Mouse (Mus musculus) ES-E14 (cell line): Measurements from ENCODE around the gene Cdca7l. TPM values are rescaled to one million over a fixed set of nuclear protein-coding genes. Genes with fewer than 3 reads are reported as not detected.

Experiments used
- DNase-seq: peaks from one replicate; pipeline ENCODE4 v3.0.0-alpha.2; 2013; ENCODE audit warnings: low read depth, low spot score
- H3K27ac ChIP-seq: 2 replicates; pipeline ENCODE4 v1.5.1; 2012; ENCODE audit warnings: low read depth, mild to moderate bottlenecking, low read length, moderate library complexity, mixed read lengths; ENCODE audit not compliant: poor library complexity, insufficient read depth, severe bottlenecking
- H3K36me3 ChIP-seq: 2 replicates; pipeline ENCODE4 v1.6.1; 2012; ENCODE audit warnings: mild to moderate bottlenecking, low read length, moderate library complexity, mixed read lengths; ENCODE audit not compliant: control insufficient read depth, poor library complexity, insufficient read depth, severe bottlenecking
- H3K4me1 ChIP-seq, 2 experiments: fragments of 150-350 bp in 1 of 2; sonication (generic) in 1 of 2; 2 replicates each; pipeline ENCODE4 v1.6.1; 2012; ENCODE audit warnings: low read length in 2 of 2, mild to moderate bottlenecking in 1 of 2, mixed read lengths in 1 of 2; ENCODE audit not compliant: control insufficient read depth in 2 of 2, insufficient read depth in 2 of 2, poor library complexity in 1 of 2
- H3K4me3 ChIP-seq, 2 experiments: fragments of 150-350 bp in 1 of 2; sonication (generic) in 1 of 2; 2 replicates each; pipeline ENCODE4 v1.5.1; 2012; ENCODE audit warnings: low read length in 2 of 2, low read depth in 1 of 2, mild to moderate bottlenecking in 1 of 2, mixed read lengths in 1 of 2; ENCODE audit not compliant: insufficient read depth in 1 of 2, poor library complexity in 1 of 2, severe bottlenecking in 1 of 2
- H3K9ac ChIP-seq: 2 replicates; pipeline ENCODE4 v1.6.1; 2012; ENCODE audit warnings: low read depth, mild to moderate bottlenecking, low read length, mixed read lengths; ENCODE audit not compliant: poor library complexity, insufficient read depth, severe bottlenecking
- H3K9me3 ChIP-seq: fragments of 150-350 bp; sonication (generic); 2 replicates; pipeline ENCODE4 v1.6.1; 2012; ENCODE audit warnings: low read depth, mild to moderate bottlenecking, low read length; ENCODE audit not compliant: control insufficient read depth, insufficient read depth
- CHD2 ChIP-seq: IDR thresholded peaks from 2 replicates; pipeline ENCODE4 v1.6.1; 2014; ENCODE audit warnings: mild to moderate bottlenecking, low read depth, low read length, inconsistent platforms
- HCFC1 ChIP-seq: IDR thresholded peaks from 2 replicates; pipeline ENCODE4 v1.6.1; 2012; ENCODE audit warnings: low read length, inconsistent platforms, borderline replicate concordance; ENCODE audit not compliant: insufficient read depth
- MAFK ChIP-seq: IDR thresholded peaks from 2 replicates; pipeline ENCODE4 v1.6.1; 2014; ENCODE audit warnings: mild to moderate bottlenecking, low read depth, low read length, inconsistent platforms; ENCODE audit not compliant: insufficient read depth
- ZC3H11A ChIP-seq: IDR thresholded peaks from 2 replicates; pipeline ENCODE4 v1.6.1; 2012; ENCODE audit warnings: low read depth, mild to moderate bottlenecking, inconsistent platforms, low read length, borderline replicate concordance
- ZNF384 ChIP-seq: IDR thresholded peaks from 2 replicates; pipeline ENCODE4 v1.6.1; 2012; ENCODE audit warnings: low read depth, low read length, inconsistent platforms
- in situ Hi-C, 2 experiments: fragments of 600-800 bp; cut with MboI; formaldehyde crosslinking; loops; one replicate each; pipeline ENCODE4 v1.15.1; 2025; ENCODE audit warnings: low sequenced_read_pairs in 2 of 2, inconsistent platforms in 1 of 2; ENCODE audit not compliant: unreplicated experiment in 2 of 2
- total RNA-seq: library from RNA; depleted of rRNA; stranded (reverse); fragments of 300-350 nt; gene quantifications from 2 replicates; pipeline ENCODE4 v1.2.3, GENCODE M21; 2012

The Cdca7l gene
- total RNA-seq, 1 experiment = 20.5 TPM

DNA sequence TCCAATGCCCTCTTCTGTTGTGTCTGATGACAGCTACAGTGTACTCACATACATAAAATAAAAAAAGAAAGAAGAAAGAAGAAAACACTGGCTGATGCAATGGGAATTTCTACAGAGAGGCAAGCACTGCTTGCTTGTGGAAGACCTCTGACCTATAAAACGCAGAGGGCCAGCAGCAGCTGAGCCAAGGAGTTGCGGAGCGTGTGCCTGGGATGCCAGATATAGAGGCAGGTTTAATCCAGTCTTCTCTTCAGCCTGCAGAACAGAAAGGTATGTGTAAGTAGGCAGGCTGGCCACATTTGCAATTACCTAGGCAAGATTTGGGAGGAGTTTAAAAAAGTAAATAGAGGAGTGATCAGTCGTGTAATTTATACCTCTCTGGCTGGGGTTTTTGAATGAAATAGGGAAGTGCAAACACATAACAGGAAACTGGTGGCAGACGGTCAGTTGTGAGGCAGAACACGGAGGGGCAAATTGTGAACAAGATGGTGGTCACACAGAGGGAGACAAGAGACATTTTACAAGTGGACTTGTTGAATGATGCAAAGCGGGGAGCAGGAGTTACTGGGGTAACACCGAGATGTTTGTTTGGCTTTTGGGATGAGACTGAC lies 27.4 kb downstream of the Cdca7l start:
- no peaks in the 10 kb centered on the region for H3K9me3 ChIP-seq
- TF ChIP-seq MAFK (no peak), ZNF384 (no peak), ZC3H11A (no peak), HCFC1 (no peak), CHD2 (no peak)
- in situ Hi-C loops = no loop called here

GRCm38 (mm10) chr12:117832190-117832589 lies 28.1 kb downstream of the Cdca7l start:
- H3K27ac ChIP-seq = no peak overlapping the region
- in situ Hi-C loops = no loop called here
- H3K9me3 ChIP-seq = no peaks in the 10 kb centered on the region
- H3K4me3 ChIP-seq = no peak overlapping the region
- H3K4me1 ChIP-seq = no peaks in the 10 kb centered on the region
- no peak for DNase-seq
- H3K9ac ChIP-seq = no peak overlapping the region
- TF ChIP-seq ZNF384 = no peak
- TF ChIP-seq HCFC1 = no peak
- TF ChIP-seq CHD2 = no peak
- no peak for TF ChIP-seq ZC3H11A
- no peak for TF ChIP-seq MAFK
- H3K36me3 ChIP-seq = no peaks in the 10 kb centered on the region; the same call in 1 of the 2 replicates

More for the DNA sequence above, 27.4 kb downstream of the Cdca7l start:
- no peaks in the 10 kb centered on the region; the same call in 1 of the 2 replicates for H3K36me3 ChIP-seq
- no peaks in the 10 kb centered on the region for H3K4me1 ChIP-seq
- no peak for DNase-seq
- no peak overlapping the region for H3K27ac ChIP-seq
- no peak overlapping the region for H3K4me3 ChIP-seq
- no peak overlapping the region for H3K9ac ChIP-seq

GRCm38 (mm10) chr12:117834652-117835051 lies 30.6 kb downstream of the Cdca7l start:
- Histone ChIP-seq H3K36me3 (no peaks in the 10 kb centered on the region; the same call in 1 of the 2 replicates), H3K27ac (no peak overlapping the region)
- in situ Hi-C loops = no loop called here

DNA sequence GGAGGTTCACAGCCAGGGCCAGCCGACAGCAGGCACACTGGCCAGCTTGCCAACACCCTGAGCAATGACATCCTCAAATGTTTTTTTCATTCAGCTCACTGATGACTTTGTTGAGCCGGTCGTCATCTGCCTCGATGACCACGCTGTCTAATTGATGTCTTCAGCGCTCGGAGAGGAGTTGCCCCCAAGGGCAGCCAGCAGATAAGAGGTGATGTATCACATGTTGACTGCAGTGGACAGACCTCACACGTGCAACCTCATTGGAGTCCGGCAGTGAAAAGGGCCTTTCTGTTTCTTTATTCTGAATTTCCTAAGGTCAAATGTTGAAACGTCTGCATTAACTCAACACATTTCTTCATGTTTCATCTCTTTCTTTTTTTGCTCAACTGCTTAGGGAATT lies 31.3 kb downstream of the Cdca7l start:
- Histone ChIP-seq H3K36me3 (no peaks in the 10 kb centered on the region; the same call in 1 of the 2 replicates), H3K9me3 (no peaks in the 10 kb centered on the region), H3K27ac (no peak overlapping the region), H3K9ac (no peak overlapping the region), H3K4me3 (no peak overlapping the region), H3K4me1 (no peaks in the 10 kb centered on the region)
- in situ Hi-C loops = no loop called here
- DNase-seq = no peak
- TF ChIP-seq CHD2 (no peak), ZC3H11A (no peak), HCFC1 (no peak), MAFK (no peak), ZNF384 (no peak)

More at GRCm38 (mm10) chr12:117834652-117835051, 30.6 kb downstream of the Cdca7l start:
- Histone ChIP-seq H3K4me1 (no peaks in the 10 kb centered on the region), H3K9me3 (no peaks in the 10 kb centered on the region), H3K4me3 (no peak overlapping the region), H3K9ac (no peak overlapping the region)
- DNase-seq = no peak
- TF ChIP-seq ZNF384 = no peak
- no peak for TF ChIP-seq CHD2
- TF ChIP-seq ZC3H11A = no peak; the same call in 1 of the 2 replicates
- no peak for TF ChIP-seq MAFK
- no peak for TF ChIP-seq HCFC1

GRCm38 (mm10) chr12:117837376-117837775 lies 33.3 kb downstream of the Cdca7l start:
- no peak overlapping the region for H3K27ac ChIP-seq
- no peak overlapping the region for H3K9ac ChIP-seq
- no peak for DNase-seq
- TF ChIP-seq HCFC1 = no peak
- no peak for TF ChIP-seq ZNF384
- no peak for TF ChIP-seq CHD2
- no peak for TF ChIP-seq ZC3H11A
- in situ Hi-C loops = no loop called here
- H3K36me3 ChIP-seq = no peaks in the 10 kb centered on the region; the same call in 1 of the 2 replicates
- no peaks in the 10 kb centered on the region for H3K9me3 ChIP-seq
- no peak overlapping the region for H3K4me3 ChIP-seq
- H3K4me1 ChIP-seq = no peaks in the 10 kb centered on the region
